Mouse (Mus musculus) E14TG2a.4 (cell line): Measurements from ENCODE around the gene St8sia1.

ENCODE experiments used
- CTCF ChIP-seq: conservative IDR thresholded peaks from 2 replicates; pipeline ENCODE4 v1.5.1; 2014; ENCODE audit warnings: low read length
- NANOG ChIP-seq: IDR thresholded peaks from 2 replicates; pipeline ENCODE4 v1.6.1; 2014; ENCODE audit warnings: borderline replicate concordance, low read length, mixed read lengths
- POU5F1 ChIP-seq: IDR thresholded peaks from 2 replicates; pipeline ENCODE4 v1.6.1; 2014; ENCODE audit warnings: low read length, borderline replicate concordance

DNA sequence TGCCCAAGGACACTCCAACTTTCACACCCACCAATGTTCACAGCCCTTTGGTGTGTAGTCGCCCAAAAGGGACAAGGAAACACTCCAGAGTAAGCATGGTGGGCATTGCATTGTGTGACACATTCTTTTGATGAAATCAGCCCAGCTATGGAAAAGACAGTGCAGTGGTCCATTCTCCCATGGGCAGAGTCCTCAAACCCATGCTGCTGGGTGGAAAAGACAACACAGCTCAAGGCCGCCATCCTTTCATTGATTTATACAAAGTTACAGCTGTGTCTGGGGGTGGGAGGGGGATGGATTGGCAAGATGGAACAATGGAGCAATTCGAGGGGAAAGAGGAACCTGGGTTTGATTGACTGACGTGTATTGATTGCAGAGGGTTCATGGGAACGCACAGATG, 151.3 kb downstream of the St8sia1 start:
- TF ChIP-seq CTCF (no peak), NANOG (no peak), POU5F1 (no peak)
